Mouse (Mus musculus) cerebellum, postnatal 36 days (tissue): ENCODE results near the gene Pbx1.
A peak's percentile ranks its signal among the peaks of the same experiment; 100 is the strongest.

ENCODE experiments used
- DNase-seq, 2 experiments: peaks; one replicate each; pipeline ENCODE4 v3.0.0; 2021 to 2022; ENCODE audit warnings: mixed read lengths in 2 of 2

The Pbx1 gene

DNA sequence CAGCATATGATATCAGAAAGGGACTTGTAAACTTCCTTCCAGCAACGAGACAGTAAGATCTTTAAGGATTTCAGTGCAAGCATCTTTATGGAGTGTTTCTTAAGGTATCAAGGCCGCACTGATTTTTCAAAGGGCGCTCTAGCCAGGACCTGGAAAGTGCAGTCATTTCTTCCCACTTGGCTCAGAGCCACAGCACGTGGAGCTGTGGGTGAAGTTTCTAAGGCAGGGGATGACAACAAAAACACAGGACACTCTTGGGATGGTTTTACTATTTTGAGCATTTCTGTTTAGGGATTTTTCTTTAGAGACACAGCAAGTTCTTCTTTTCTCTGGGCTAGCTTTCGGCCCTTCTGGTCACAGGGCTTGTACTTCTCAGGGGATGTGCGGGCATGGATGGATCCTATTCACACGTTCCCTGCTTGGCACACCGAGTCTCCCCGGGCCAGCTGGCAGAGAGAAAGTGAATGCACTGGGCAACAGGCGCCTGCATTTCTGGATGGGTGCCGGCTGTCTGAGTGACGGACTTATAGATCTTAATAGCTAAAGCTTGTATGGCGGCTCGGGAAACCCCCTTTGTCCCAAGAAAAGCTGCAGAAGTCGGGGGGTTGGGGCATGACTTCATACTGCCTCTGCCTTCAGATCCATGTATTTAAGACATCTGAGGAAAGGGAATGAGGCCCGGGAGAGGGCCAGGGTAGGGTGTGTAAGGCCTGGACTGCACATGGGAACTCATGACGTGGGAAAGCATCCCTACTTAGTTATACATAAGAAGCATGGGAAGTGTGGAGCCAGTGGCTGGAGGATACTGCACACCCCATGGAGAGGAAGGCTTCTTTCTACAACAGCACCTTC, 215.9 kb downstream of the Pbx1 start:
- peak; percentile 77 to 78 for DNase-seq

DNA sequence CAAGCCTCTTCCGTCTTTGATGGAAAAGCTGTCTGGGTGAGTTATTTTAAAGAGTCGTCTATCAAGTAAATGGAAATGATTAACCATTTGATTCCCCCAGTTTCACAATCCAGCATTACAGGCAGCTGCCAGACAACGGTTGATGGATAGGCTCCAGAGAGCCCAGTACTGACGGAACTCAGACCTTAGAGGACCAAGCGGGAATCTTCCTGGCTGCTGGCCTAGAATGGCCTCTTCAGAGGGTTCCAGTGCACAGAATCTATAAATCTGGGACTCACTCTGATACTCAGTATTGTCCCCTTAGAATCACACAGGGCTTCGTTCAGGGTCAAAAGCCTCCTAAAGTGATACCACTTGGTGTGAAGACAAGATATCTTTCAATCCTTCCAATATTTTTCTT, 216.6 kb downstream of the Pbx1 start:
- no peak for DNase-seq

DNA sequence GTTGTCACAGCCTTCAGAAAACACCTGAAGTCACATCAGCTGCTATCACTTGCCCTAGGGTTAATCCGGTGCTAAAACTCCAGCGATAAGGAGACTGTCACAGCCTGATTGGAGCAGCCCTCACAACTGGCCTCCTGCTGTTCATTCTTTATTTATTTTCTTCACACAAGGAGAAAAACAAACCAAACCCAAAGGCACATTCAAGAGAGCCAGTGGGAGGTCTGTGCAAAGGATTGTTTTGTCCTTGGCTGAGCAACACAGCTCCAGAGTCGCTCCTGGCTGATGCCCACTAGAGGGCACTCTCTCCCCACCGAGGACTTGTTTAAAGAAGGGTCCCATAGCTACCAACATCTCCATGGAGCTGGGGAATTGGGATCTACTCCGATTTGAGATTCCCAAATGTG, 218.0 kb downstream of the Pbx1 start:
- peak; percentile 72 to 76 for DNase-seq

DNA sequence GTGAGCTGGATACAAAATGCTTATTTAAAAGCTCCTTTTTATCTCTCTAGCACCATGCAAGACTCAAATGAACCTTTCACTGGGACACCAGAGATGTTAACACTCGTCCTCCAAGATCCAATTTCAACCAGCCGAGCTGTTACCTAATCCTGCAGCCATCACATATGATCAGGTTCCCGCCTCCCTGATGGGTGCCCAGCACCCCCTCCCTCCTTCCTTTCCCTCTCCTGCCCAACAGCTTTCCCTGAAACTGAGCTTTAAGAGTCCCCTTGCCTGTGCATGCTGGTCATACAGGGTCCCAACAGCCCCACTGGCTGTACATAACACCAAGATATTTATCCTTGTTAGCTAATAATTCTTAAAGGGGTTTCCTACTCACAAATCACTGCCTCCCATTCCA, 218.5 kb downstream of the Pbx1 start:
- DNase-seq = no peak

DNA sequence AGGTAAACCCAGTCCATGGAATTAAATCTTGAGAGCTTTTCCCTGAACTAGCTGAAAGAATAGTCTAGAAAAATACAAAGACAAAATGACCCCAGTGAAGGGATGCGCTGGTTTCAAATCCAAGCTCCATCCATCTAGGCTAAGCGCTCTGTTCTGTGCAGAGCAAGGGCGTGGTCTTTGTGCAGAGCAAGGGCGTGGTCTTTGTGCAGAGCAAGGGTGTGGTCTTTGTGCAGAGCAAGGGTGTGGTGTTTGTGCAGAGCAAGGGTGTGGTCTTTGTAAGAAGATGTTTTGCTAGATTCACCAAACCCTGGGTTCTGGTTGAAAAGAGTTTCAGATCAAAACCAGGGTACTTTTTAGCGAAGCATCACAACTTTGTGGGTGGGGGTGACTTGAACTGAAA, 221.7 kb downstream of the Pbx1 start:
- no peak for DNase-seq

DNA sequence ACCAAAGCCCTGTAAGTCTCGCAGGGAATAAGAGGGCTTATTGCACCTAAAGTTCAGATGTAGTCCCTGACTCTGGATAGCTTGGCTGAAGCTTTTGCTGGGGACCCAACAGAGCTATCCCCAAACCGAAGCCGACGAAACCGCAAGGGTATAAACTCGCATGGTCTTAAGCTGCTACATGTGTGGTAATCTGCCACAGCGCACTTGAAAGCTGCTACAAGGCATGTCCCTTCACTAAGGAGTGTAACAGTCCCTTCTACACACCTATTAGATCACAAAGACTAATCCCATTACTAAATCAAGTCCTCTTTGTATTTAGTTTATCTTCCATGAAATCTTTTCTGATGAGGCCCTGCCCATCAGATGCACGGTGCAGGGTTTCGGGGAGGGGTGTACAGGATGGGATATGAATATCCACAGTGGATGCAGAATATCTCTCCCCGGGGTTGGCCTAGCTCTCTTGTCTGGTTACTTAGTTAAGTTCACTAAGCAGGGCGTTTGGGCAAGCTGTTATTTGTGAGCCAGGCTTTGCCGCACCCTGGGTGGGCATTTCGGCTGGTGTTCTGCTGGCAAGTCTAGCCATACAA, 231.4 kb downstream of the Pbx1 start:
- no peak for DNase-seq

DNA sequence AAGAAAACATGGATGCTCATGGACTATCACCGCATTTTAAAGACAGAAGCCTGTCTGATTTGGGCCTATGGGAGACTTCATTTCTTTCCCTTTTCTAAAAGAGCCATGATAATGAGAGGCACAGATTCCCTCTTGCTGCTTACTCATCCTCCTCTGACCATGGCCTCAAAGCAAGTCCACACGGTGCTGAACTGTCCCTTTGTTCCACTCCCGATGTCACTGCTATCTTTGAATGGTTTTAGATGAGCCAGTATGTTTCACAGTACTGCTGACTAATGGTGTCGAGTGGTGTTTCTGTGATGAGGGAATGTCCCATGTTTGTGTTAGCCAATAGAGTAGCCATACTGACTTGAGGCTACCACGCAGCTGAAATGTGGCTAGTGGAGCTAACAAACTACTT, 233.8 kb downstream of the Pbx1 start:
- DNase-seq = no peak

DNA sequence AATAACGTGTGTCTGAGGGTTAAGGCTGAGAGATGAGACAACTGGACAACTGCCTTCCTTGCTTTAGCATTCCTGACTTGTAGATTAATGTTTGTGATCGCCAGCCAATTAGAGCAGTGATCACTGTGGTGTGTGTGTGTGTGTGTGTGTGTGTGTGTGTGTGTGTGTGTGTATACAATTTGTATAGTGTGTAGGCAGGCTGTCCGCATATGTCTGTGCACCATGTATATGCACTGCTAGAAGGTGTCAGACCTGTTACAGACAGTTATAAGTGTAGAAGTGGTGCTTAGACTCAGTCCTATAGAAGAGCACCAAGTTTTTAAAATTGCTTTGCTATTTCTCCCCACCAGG, 234.2 kb downstream of the Pbx1 start:
- no peak for DNase-seq

DNA sequence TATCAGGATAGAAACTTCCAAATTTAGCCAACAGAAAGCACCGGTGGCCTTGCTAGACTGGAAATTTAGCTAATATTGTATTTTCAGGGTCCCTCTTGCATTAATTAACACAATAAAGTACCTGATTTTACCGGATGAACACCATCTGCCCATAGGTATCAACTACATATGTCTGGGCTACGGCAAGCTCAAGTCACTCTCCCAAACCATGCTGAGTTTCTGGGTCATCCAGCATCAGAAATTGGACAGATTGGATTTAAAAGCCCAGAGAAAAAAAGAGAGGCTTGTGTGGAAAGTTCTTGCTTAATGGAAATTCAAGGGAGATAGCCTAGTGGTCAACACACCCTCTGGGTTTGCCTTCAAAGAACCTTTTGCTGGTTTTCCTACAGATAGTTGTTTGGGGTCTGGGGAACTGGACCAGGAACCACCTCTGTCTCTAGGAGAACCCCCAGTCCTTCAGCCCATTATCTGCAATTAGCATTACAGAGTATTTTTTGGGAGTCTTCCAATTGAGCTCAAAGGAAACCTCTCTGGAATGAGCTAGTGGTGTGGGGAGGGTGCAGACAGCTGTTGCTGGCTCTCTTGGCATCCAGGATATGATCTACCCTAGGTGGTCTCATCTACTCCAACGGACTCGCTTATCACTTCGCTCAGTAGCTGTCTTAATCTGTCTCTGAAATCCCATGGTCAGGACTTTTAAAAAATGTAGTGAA, 234.7 kb downstream of the Pbx1 start:
- no peak for DNase-seq

DNA sequence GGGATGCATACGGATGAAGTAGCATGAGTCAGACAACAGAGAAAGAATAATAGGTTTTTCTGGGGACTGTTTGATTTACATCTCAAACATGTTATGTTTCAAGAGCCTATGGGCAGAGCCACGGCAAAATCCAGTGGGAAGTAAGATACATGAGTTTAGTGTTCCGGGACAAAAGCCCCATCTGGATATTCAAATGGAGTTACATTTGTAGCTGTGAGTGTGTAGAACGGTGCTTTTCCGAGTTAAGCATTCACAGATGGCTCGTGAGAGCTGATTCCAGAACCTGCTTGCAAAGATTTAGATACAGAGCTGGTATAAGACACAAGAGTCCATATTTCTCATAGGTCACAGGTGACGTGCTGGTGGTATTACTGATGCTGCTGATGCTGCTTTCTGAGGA, 238.7 kb downstream of the Pbx1 start:
- DNase-seq = no peak

DNA sequence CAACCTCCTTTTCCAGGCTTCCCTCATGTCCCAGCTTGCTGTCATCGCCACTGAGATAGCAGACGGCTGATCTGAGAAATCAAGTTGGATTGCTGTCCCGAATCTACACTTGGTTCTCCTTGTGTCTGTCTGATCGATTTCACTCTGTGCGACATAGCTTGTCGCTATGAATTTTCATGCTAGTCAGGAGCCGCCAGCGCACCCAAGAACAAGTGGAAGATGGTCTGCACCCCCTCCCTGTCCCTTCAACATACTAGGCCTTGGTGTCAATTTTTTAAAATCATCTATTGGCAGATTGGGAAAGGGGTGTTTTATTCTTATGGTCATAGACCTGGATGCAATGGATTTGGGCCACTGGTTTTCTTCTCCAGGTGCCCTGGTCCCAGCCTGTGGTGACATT, 249.3 kb downstream of the Pbx1 start:
- DNase-seq = no peak

DNA sequence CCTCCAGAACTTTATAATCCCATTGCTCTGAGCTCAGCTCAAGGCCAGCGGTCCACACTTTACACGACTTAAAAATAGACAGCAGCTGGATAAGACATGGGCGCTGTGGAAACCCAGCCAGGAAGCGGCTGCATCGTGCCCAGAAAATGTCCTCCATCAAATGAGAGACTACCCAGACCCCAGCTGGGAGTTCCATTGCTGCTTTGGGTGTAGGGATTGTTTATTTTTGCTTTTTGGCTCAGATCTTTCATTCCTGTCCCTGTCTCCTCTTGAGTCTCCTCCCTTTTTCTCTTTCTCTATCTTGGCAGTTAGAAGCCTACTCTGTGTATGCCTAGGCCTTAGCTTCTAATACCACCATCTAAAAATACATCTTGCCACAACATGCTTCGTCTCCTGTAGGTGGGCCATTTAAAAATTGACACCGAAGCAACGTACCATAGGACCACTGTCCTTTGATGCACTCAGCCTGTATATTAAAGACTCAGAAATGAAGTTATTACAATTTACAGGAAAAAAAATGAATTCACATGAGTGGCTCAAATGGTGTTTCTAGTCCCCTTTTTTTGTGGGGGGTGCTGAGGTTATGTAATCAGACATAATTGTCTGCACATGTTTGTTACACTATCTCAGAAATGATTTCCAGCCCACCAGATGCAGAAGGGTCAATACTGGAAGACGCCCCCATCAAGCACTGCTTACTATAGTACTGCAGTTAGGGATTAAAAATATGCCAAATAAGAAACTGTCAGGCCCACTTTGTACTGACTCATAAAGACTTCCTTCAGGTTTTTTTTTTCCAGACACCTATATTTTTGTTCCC, 251.2 kb downstream of the Pbx1 start:
- DNase-seq = no peak

DNA sequence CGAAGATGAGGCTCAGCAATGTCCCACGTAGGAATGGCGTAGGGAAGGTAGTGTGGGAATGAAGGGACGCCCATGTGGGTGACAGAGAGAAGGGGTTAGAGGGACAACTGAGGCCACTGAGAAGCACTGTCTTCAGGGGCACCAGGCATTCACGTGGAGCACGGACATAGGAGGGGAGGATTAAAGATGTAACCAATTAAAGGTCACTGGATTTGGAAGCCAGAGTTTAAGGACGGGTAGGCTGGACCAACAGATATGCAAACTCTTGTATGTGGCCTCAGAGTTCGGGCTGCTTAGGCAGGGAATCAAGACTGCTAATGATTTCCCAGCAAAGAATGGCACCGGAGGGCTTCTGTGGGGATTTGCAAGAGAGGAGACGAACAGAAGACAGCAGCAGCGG, 252.4 kb downstream of the Pbx1 start:
- peak in 1 of 2 experiments; percentile 11 for DNase-seq

DNA sequence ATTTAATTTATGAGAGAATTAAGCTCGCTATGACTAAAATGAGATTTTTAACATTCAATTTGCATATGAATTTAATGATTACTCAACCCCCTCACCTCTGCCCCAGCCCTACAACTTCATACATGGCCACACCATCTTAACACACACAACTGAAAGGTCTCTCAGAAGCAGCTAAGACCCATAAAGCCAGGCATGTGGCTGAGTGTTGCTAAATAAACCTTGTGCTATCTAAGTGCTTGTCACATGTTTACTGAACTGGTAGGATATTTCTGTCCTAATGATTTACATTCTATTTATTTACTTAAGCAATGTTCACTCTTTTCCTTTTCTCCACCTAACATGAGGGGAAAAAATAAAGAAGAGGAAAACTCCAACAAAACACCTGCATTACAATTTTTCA, 253.5 kb downstream of the Pbx1 start:
- no peak for DNase-seq

DNA sequence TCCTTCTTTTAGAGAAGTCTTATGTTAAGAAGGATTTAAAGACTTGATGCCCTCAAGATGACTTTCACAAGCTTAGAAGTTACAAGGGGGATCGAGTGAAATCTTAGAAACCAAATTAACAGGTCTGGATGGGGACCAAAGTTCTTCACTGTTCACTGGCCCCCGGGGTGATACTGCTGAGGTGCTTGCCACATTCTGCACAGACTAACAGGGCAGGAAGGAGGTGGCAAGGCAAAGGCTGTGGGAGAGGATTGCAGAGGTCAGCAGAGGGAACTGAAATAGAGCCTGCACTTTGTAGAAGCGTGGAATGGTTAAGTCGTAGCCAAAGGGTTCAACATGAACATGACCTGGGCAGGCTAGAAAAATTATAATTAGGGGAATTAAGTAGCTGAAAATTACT, 256.5 kb downstream of the Pbx1 start:
- DNase-seq = no peak

DNA sequence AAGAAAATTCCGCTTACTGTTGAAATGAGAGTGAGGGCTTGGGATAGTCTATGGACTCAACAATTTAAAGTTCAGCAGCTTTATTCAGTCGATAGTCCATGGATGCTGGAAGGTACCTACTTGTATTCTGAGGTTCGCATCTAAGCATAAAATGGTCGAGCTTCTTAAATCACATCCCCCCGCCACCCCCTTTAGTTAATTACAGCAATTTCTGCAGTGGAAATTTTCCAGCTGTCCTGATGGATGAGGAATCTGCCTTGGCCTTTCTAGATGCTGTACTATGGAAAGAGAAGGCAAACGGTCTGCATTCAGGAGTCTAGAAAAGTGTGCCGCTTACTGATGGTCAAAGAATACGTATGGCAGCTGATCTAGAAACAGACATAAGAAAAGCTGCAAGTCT, 262.3 kb downstream of the Pbx1 start:
- no peak for DNase-seq

DNA sequence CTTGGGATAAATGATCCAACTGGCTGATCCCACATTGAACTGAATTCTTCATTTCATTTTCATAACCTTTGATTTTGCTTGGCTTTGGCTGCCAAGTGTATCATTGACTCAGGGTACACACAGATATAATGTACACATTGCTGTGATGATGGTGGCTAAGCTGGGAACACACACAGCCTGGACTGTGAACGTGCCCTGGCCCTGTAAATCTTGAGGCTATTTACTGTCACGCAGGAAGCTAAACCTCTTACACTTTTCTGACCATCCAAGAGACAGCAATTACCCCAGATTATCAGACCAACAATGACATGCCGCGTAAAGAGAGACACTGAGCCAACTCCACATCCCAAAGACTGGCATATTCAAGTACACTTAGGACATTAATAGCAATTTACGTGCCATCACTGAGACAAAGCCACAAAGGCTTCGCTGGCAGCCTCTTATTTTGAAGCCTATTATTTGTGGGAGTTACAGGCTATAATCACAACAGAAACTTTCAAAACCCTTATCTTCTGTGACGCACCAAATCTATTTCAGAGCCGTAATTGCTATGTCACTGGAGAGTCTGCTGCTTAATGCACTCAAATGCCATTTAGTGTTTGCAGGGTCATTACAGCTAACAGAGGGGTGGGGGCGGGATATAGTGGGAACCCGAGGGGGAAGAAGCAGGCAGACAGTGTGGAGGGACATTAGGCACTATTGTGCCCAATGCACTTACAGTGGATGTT, 262.9 kb downstream of the Pbx1 start:
- DNase-seq = no peak

DNA sequence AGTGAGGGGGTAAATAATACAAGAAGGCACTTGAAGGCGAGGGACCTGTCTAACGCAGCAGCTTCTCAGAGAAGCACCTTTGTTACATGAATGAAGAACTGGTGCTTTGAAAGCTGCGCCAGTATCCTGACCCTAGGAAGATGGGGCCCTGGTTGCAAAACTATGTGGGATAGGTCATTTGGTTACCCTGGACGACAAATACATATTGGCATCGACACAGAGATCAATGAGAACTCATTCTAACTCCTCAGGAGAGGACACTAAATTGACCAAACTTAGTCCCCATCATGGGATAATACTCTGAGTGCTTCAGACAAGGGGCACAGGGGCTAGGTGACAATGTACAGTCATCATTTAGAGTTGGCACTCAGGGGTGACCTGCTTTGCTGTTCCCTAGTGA, 264.3 kb downstream of the Pbx1 start:
- no peak for DNase-seq

DNA sequence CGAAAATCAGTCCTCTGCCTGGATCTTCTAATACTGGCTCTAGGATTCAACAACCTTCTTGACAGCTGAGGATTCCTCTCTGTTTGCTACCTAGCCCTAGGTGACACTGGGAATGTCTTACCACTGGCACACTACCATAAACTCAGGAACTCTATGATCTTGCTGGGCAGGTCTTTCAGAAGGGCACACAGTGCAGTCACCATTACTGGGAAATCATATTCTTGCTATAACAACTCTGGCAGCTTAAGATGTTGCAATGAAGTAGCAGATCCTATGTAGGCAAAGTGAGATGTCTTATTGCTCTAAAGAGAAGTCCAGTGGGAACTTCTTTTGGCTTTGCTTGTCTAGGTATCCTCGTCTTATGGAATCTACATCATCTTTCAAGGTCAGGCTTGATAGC, 265.2 kb downstream of the Pbx1 start:
- DNase-seq = no peak

DNA sequence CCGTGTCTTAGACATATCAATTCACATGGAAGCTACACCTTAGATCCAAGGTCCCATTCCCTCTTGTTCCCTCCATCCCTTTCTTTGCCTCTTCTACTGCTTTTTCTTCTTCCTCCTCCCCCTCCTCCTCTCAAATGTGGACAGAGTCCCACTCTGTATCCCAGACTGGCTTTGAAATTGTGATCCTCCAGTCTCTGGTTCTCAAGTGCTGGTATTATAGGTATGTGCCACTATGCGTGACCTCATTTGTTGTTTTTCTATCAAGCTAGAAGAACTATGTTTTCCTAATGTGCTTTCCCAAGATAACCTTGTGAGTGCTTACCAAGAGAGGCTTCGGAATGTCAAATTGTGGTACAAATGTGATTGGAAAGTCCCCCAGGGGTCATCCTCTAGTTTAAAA, 267.1 kb downstream of the Pbx1 start:
- no peak for DNase-seq

DNA sequence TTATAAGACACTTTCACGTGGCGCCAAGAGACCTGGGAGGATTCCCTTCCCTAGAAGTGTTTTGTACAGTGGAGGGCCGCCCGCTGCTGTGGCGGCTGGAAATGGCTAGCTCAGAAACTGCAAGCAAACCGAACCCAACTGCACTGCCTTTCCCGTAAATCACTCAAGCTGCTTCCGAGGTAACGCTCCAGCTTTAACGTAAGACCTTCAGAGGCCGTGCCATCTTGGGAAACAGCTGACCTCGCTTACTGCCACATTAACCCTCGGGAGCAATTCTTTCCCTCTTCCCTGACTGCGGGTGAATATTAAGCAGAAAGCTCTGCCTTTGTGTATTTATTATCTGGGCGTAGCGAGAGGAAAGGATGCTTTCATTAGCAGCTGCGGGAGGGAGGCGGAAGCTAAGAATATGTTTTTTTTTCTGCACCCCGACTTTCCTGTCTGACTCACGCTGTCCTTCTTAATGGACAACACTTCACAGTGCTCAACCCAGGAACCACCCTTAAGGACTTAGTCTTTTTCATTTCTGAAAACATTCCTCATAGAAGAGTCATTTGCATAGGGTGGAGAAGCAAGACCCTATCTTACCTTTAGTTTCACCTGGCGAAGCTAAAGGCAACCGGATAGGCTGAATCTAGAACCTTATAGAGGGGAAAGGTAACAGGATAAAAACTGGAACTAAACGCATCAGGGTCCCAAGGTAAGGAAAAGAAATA, 268.4 kb downstream of the Pbx1 start:
- DNase-seq = no peak

DNA sequence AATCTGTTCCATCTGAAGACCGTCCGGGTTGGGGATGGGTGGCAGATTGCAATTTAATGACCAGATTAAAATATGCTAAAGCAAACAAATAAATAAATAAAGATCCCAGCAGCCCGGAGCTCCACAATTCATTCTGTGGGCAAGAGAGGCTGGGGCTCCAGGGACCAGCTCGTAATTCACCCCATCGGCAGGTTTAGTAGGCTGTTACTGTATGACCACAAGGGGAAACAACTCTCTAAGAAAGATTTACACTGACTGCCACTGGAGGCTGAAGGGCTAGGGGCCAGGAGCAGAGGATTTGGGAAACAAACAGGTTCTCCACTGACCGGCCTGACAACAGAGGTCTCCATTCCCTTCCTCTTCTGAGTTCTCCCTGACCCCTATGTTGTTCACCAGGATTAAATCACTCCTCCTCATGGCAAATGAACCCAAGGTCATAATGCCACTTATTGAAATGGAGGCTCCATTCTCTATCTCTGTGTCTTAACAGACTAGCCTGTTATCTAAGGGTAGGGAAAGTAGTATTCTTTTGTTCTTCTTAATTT, 292.9 kb downstream of the Pbx1 start:
- no peak for DNase-seq
